ENCODE assay signal across 17 mouse cellular contexts in genomic region chr14:28660872-28661588, GRCm38 (mm10).
DNase-seq lines count a peak whose midpoint lies in the region; ATAC-seq and TF ChIP-seq lines count a peak whose summit lies in the region.
"Had no signal": no experiment of that assay in that cellular context is flagged by ENCODE, and none has a peak within 500 bp of the region (broad histone marks: within the 10 kb centered on the region; RNA-seq: fewer than 3 reads in every experiment).

No protein-coding gene starts in this region.

- 33% methylated on average over 5 of the region's 5 CpGs for WGBS in forebrain, embryonic 14.5 days
- 52% methylated on average over 5 of the region's 5 CpGs for WGBS in forebrain, embryonic 10.5 days
- 32% methylated on average over 5 of the region's 5 CpGs for WGBS in forebrain, embryonic 16.5 days

- H3K4me3 ChIP-seq in forebrain, embryonic 14.5 days (ENCODE audit: low read depth, low read length), result no peak overlapping the region
- H3K4me3 ChIP-seq in forebrain, embryonic 10.5 days, result no peak overlapping the region
- no peak overlapping the region for H3K4me3 ChIP-seq in forebrain, embryonic 16.5 days (replicated peaks; ENCODE audit: low read length)
- H3K4me3 ChIP-seq in left cerebral cortex, adult 2 months, result no peak overlapping the region
- H3K4me3 ChIP-seq: embryonic facial prominence, embryonic 12.5 days; limb, embryonic 13.5 days had no signal

- no peaks in the 10 kb centered on the region for H3K4me1 ChIP-seq in forebrain, embryonic 14.5 days (ENCODE audit: control insufficient read depth, insufficient read depth, low read length)
- peaks cover 17% of the 10 kb centered on the region for H3K4me1 ChIP-seq in forebrain, embryonic 10.5 days
- peaks cover 2% of the 10 kb centered on the region; the same call in 1 of the 2 replicates for H3K4me1 ChIP-seq in forebrain, embryonic 16.5 days (replicated peaks; ENCODE audit: control insufficient read depth, insufficient read depth, low read length)

- H3K27ac ChIP-seq in forebrain, embryonic 14.5 days (ENCODE audit: low read depth, low read length), result no peak overlapping the region
- H3K27ac ChIP-seq in forebrain, embryonic 10.5 days, result no peak overlapping the region
- no peak overlapping the region for H3K27ac ChIP-seq in forebrain, embryonic 16.5 days (ENCODE audit: low read length)
- no peak overlapping the region for H3K27ac ChIP-seq in left cerebral cortex, adult 2 months
- H3K27ac ChIP-seq: embryonic facial prominence, embryonic 12.5 days; limb, embryonic 13.5 days had no signal

- H3K36me3 ChIP-seq in forebrain, embryonic 14.5 days (ENCODE audit: control insufficient read depth, insufficient read depth, low read length), result no peaks in the 10 kb centered on the region
- H3K36me3 ChIP-seq in forebrain, embryonic 10.5 days (replicated peaks), result no peaks in the 10 kb centered on the region
- H3K36me3 ChIP-seq in forebrain, embryonic 16.5 days (ENCODE audit: control insufficient read depth, insufficient read depth), result no peaks in the 10 kb centered on the region
- H3K36me3 ChIP-seq: embryonic facial prominence, embryonic 12.5 days; limb, embryonic 13.5 days had no signal

- no peak overlapping the region for H3K9ac ChIP-seq in forebrain, embryonic 14.5 days (ENCODE audit: low read length)
- H3K9ac ChIP-seq in forebrain, embryonic 16.5 days (replicated peaks; ENCODE audit: low read depth, low read length), result no peak overlapping the region
- H3K9ac ChIP-seq: embryonic facial prominence, embryonic 12.5 days; limb, embryonic 13.5 days had no signal

- no peak for TF ChIP-seq CTCF in left cerebral cortex, adult 2 months (IDR thresholded peaks at IDR 0.05)

- ATAC-seq in forebrain, embryonic 14.5 days, result no peak
- ATAC-seq in forebrain, embryonic 16.5 days, result peak; percentile 91
- ATAC-seq: intestine, embryonic 16.5 days had no signal

- peak; percentile 29 for DNase-seq in forebrain, embryonic 14.5 days (ENCODE audit: low spot score)
- no peak for DNase-seq in forebrain, embryonic 10.5 days (ENCODE audit: extremely low spot score, low spot score)
- DNase-seq in kidney, postnatal 14 days, result peak; percentile 41
- DNase-seq in kidney, postnatal 10 days, result no peak
- peak; percentile 70 for DNase-seq in cerebellum, adult 11-12 months
- no peak for DNase-seq in urinary bladder, postnatal 36 days (ENCODE audit: low spot score in 2 of 2)
- DNase-seq in left cerebral cortex, adult 2 months (ENCODE audit: extremely low spot score in 1 of 2, low spot score in 2 of 2), result no peak
- DNase-seq: B cell, adult 2 months; heart, adult 18-20 months; heart, postnatal 10 days; layer of hippocampus, adult 9-11 months; lung, adult 18-20 months; right cerebral cortex, postnatal 4 days had no signal

- intact Hi-C loops in left cerebral cortex, adult 2 months (cut with DNase I), result no loop called here

- H3K9me3 ChIP-seq in forebrain, embryonic 14.5 days (replicated peaks; ENCODE audit: control insufficient read depth, low read length), result no peaks in the 10 kb centered on the region
- no peaks in the 10 kb centered on the region for H3K9me3 ChIP-seq in forebrain, embryonic 10.5 days
- H3K9me3 ChIP-seq in forebrain, embryonic 16.5 days (ENCODE audit: control insufficient read depth, low read length), result no peaks in the 10 kb centered on the region
- H3K9me3 ChIP-seq: embryonic facial prominence, embryonic 12.5 days; limb, embryonic 13.5 days had no signal

- no peak overlapping the region for H3K4me2 ChIP-seq in forebrain, embryonic 14.5 days (ENCODE audit: low read length)
- H3K4me2 ChIP-seq in forebrain, embryonic 16.5 days (ENCODE audit: low read length), result no peak overlapping the region
- H3K4me2 ChIP-seq: embryonic facial prominence, embryonic 12.5 days; limb, embryonic 13.5 days had no signal

- no peaks in the 10 kb centered on the region for H3K27me3 ChIP-seq in forebrain, embryonic 14.5 days (replicated peaks; ENCODE audit: control insufficient read depth, insufficient read depth, low read length)
- no peaks in the 10 kb centered on the region for H3K27me3 ChIP-seq in forebrain, embryonic 10.5 days (ENCODE audit: poor library complexity, severe bottlenecking)
- H3K27me3 ChIP-seq in forebrain, embryonic 16.5 days (replicated peaks; ENCODE audit: control insufficient read depth, insufficient read depth, low read length), result no peaks in the 10 kb centered on the region
- H3K27me3 ChIP-seq: embryonic facial prominence, embryonic 12.5 days; limb, embryonic 13.5 days had no signal

Comparison
In these comparisons a context has a peak if more than half of its experiments do, and no peak if none do; other contexts are left out.
1. DNase-seq: peak in forebrain, embryonic 14.5 days (single experiment), kidney, postnatal 14 days (single experiment) and cerebellum, adult 11-12 months (single experiment); none in forebrain, embryonic 10.5 days (single experiment), kidney, postnatal 10 days (single experiment), urinary bladder, postnatal 36 days (0 of 2) and left cerebral cortex, adult 2 months (0 of 2).